Mouse (Mus musculus): ENCODE data around the gene Tnfaip2.

DNA sequence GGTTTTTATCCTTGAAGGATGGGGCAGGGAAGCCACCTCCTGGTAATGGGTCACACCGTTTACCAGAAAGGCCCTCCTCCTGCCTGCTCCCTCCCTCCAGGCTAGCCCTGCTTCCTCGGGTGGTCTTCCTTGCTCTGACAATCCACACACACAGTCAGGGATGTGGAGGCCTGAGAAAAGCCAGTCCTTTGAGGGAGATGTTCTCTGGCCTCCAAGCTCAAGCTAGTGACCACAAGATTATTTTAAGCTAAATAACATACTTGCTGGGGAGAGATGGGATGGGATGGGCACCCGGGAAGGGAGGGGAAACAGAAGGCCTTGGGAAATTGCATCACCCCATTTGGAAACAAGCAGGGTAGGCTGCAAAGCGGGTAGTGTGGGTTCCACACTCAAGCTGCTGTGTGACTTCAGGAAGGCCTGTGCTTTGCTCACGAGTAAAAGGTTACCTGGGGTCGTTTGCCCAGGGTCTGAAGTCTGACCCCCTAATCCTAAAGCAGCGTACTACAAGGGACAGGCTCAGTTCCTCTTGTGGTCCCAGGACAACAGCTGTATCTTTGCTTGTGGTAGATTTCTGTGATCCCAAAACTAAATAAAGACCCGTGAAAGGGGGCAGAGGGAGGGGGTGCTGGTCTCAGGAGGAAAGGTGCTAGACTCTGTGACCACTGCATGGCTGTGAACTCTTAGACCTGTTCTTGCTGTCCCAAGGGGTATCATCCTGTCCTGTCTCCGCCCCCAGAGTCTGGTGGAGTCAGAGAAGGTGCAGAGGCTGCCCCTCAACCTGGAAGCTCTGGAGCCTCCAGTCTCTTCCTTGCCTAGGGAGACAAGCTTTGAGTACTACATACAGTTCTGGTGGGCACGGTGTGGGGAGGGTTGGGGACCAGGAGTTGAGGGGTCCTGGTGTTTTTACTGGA, 1.9 kb downstream of the Tnfaip2 start:
- TF ChIP-seq MAFK (IDR thresholded peaks at IDR 0.05; ENCODE audit: insufficient read depth, low read depth, low read length) (no peak), HCFC1 (IDR thresholded peaks at IDR 0.05; ENCODE audit: borderline replicate concordance, insufficient read depth, low read length) (no peak)

All from ES-E14 (cell line).